Mouse (Mus musculus): Measurements from ENCODE around the gene Papss1. TPM values are rescaled to one million over a fixed set of nuclear protein-coding genes. Genes with fewer than 3 reads are reported as not detected.

Papss1 gene
- polyA plus RNA-seq, 1 experiment from 2014 or later, result 41.9 TPM

DNA sequence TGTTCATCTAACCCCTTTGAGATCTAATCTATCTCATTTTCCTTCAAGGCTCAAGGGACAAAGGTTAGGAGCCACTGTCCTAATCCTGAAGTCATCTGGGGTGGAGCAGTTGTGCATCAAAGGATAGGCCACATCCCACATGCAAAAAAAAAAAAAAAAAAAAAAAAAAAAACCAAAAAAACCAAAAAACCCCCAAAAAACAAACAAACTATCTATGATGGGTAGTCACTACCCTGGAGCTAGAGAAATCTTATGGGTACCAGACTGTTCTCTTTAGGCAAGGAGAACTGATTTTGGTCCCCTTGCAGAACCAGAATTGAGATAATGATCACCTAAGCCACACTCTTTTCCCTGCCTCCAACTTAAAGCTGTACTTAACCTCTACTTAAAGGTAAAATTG, 3.0 kb upstream of the Papss1 start:
- no peak overlapping the region for H3K9ac ChIP-seq (ENCODE audit: low read length)
- no peak overlapping the region for H3K4me3 ChIP-seq (ENCODE audit: control insufficient read depth in 1 of 2, insufficient read depth in 1 of 2, low read depth in 1 of 2, low read length in 2 of 2)
- no peaks in the 10 kb centered on the region for H3K27me3 ChIP-seq (ENCODE audit: control insufficient read depth, insufficient read depth, low read length)
- H3K4me1 ChIP-seq (ENCODE audit: control insufficient read depth in 2 of 2, insufficient read depth in 2 of 2, low read length in 2 of 2), result peaks cover 10 to 18% of the 10 kb centered on the region in 2 experiments
- H3K27ac ChIP-seq (replicated peaks in 1 of 2; ENCODE audit: control insufficient read depth in 1 of 2, insufficient read depth in 1 of 2, low read depth in 2 of 2, low read length in 2 of 2), result no peak overlapping the region
- ATAC-seq (ENCODE audit: insufficient number of reproducible peaks, insufficient read depth, low FRiP score, low read depth), result no peak
- no peaks in the 10 kb centered on the region for H3K36me3 ChIP-seq (ENCODE audit: control insufficient read depth, insufficient read depth, low read length)
- no peaks in the 10 kb centered on the region for H3K9me3 ChIP-seq (ENCODE audit: control insufficient read depth, low read length)
- no peak overlapping the region for H3K4me2 ChIP-seq (ENCODE audit: low read length)

DNA sequence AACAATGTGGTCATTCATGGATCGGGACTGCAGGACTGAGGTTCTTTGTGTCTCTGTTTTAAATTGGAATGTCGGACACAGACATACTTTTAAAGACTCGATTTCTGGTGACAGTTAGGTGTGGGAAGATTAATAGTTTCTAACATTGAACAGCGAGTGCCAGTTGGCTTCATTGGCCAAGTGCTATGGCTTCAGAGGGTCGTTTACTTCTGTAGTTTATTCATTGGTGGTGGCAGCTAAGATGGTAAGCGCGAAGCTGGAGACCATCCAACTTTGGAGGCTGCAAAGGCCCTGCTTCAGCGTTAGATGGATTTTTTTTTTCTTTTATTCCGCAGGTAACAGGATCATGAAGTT, 666 bp downstream of the Papss1 start:
- Histone ChIP-seq H3K27me3 (ENCODE audit: control insufficient read depth, insufficient read depth, low read length) (no peaks in the 10 kb centered on the region), H3K4me3 (ENCODE audit: control insufficient read depth in 1 of 2, insufficient read depth in 1 of 2, low read depth in 1 of 2, low read length in 2 of 2) (peak overlapping the region; percentile 68 to 90), H3K36me3 (ENCODE audit: control insufficient read depth, insufficient read depth, low read length) (no peaks in the 10 kb centered on the region), H3K27ac (replicated peaks in 1 of 2; ENCODE audit: control insufficient read depth in 1 of 2, insufficient read depth in 1 of 2, low read depth in 2 of 2, low read length in 2 of 2) (peak overlapping the region; percentile 87 to 89), H3K4me2 (ENCODE audit: low read length) (peak overlapping the region; percentile 70), H3K9ac (ENCODE audit: low read length) (peak overlapping the region; percentile 84), H3K9me3 (ENCODE audit: control insufficient read depth, low read length) (no peaks in the 10 kb centered on the region), H3K4me1 (ENCODE audit: control insufficient read depth in 2 of 2, insufficient read depth in 2 of 2, low read length in 2 of 2) (peaks cover 10 to 18% of the 10 kb centered on the region in 2 experiments)
- 2% methylated on average over 9 of the region's 9 CpGs for WGBS
- ATAC-seq (ENCODE audit: insufficient number of reproducible peaks, insufficient read depth, low FRiP score, low read depth), result no peak

DNA sequence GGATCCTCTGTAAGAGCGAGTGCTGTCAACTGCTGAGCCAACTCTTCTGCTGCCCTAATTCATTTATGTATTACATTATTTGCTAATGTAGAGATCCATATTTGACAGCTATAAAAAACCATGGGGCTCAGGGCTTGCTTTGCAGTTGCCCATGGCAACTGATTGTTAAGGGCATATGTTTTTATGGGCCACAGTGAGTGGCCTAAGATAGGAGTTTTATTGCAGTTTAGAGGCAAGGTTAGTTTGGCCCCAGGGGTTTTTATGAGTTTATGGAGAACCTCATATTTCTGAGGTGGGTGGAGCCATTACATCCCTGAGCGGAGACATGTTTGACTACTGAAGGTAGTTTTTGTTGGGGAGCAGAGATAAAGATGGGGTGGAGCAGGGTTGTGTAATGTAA, 1.7 kb downstream of the Papss1 start:
- 88% methylated on average over 2 of the region's 2 CpGs for WGBS
- no peak overlapping the region for H3K9ac ChIP-seq (ENCODE audit: low read length)

DNA sequence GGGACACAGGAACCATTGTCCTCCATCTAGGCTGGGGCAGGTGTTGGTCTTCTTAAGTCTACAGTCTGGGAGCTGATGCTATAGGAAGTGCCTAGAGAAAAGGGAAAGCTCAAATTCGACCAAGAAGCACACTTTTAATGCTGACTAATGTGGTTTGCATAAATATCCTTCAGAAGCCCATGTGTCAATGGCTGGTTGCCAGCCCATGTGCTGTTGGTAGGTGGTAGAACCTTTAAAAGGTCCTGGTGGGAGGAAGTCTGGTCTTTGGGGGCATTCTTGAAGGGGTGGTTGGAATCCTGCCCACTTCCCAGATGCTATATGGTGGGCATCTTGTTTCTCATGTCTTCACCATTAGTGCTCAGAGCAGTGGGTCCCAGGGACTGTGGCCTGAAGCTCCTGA, 5.9 kb downstream of the Papss1 start:
- H3K27ac ChIP-seq (replicated peaks in 1 of 2; ENCODE audit: control insufficient read depth in 1 of 2, insufficient read depth in 1 of 2, low read depth in 2 of 2, low read length in 2 of 2), result no peak overlapping the region
- no peaks in the 10 kb centered on the region for H3K9me3 ChIP-seq (ENCODE audit: control insufficient read depth, low read length)
- H3K4me1 ChIP-seq (ENCODE audit: control insufficient read depth in 2 of 2, insufficient read depth in 2 of 2, low read length in 2 of 2), result peaks cover 4 to 10% of the 10 kb centered on the region in 2 experiments
- no peaks in the 10 kb centered on the region for H3K36me3 ChIP-seq (ENCODE audit: control insufficient read depth, insufficient read depth, low read length)
- no peak for ATAC-seq (ENCODE audit: insufficient number of reproducible peaks, insufficient read depth, low FRiP score, low read depth)
- no peaks in the 10 kb centered on the region for H3K27me3 ChIP-seq (ENCODE audit: control insufficient read depth, insufficient read depth, low read length)
- WGBS, result 69% methylated on average over 1 of the region's 1 CpGs
- no peak overlapping the region for H3K4me3 ChIP-seq (ENCODE audit: control insufficient read depth in 1 of 2, insufficient read depth in 1 of 2, low read depth in 1 of 2, low read length in 2 of 2)
- no peak overlapping the region for H3K4me2 ChIP-seq (ENCODE audit: low read length)
- H3K9ac ChIP-seq (ENCODE audit: low read length), result no peak overlapping the region

More for the DNA sequence above, 1.7 kb downstream of the Papss1 start:
- H3K4me2 ChIP-seq (ENCODE audit: low read length), result peak overlapping the region; percentile 70
- no peaks in the 10 kb centered on the region for H3K27me3 ChIP-seq (ENCODE audit: control insufficient read depth, insufficient read depth, low read length)
- H3K36me3 ChIP-seq (ENCODE audit: control insufficient read depth, insufficient read depth, low read length), result no peaks in the 10 kb centered on the region
- no peak overlapping the region; a peak in 1 of 4 replicates for H3K4me3 ChIP-seq (ENCODE audit: control insufficient read depth in 1 of 2, insufficient read depth in 1 of 2, low read depth in 1 of 2, low read length in 2 of 2)
- peaks cover 10 to 18% of the 10 kb centered on the region in 2 experiments for H3K4me1 ChIP-seq (ENCODE audit: control insufficient read depth in 2 of 2, insufficient read depth in 2 of 2, low read length in 2 of 2)
- no peaks in the 10 kb centered on the region for H3K9me3 ChIP-seq (ENCODE audit: control insufficient read depth, low read length)
- no peak for ATAC-seq (ENCODE audit: insufficient number of reproducible peaks, insufficient read depth, low FRiP score, low read depth)
- H3K27ac ChIP-seq (replicated peaks in 1 of 2; ENCODE audit: control insufficient read depth in 1 of 2, insufficient read depth in 1 of 2, low read depth in 2 of 2, low read length in 2 of 2), result no peak overlapping the region

DNA sequence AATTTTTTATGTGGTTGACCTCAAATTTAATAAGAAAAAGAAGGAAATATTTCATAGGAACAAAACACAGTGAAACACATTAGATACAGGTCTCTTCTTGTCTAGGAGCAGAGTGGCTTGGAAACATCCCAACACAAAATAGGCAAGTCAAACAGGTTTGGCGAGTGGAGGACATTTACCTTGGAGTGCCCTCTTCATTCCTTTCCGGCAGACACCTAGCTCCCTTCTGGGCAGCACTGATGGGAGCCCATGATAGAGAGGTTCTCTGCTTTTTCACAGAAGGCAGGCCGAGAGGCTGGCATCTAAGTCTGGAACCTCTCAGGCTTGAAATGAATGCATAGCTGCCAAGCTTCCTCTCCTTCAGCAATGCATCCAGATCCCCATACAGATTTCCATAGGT, 9.0 kb downstream of the Papss1 start:
- Histone ChIP-seq H3K9ac (ENCODE audit: low read length) (no peak overlapping the region), H3K9me3 (ENCODE audit: control insufficient read depth, low read length) (no peaks in the 10 kb centered on the region), H3K36me3 (ENCODE audit: control insufficient read depth, insufficient read depth, low read length) (no peaks in the 10 kb centered on the region), H3K4me2 (ENCODE audit: low read length) (no peak overlapping the region), H3K4me3 (ENCODE audit: control insufficient read depth in 1 of 2, insufficient read depth in 1 of 2, low read depth in 1 of 2, low read length in 2 of 2) (no peak overlapping the region), H3K4me1 (ENCODE audit: control insufficient read depth in 2 of 2, insufficient read depth in 2 of 2, low read length in 2 of 2) (no peaks in the 10 kb centered on the region), H3K27ac (replicated peaks in 1 of 2; ENCODE audit: control insufficient read depth in 1 of 2, insufficient read depth in 1 of 2, low read depth in 2 of 2, low read length in 2 of 2) (no peak overlapping the region), H3K27me3 (ENCODE audit: control insufficient read depth, insufficient read depth, low read length) (no peaks in the 10 kb centered on the region)
- 68% methylated on average over 3 of the region's 3 CpGs for WGBS
- no peak for ATAC-seq (ENCODE audit: insufficient number of reproducible peaks, insufficient read depth, low FRiP score, low read depth)

DNA sequence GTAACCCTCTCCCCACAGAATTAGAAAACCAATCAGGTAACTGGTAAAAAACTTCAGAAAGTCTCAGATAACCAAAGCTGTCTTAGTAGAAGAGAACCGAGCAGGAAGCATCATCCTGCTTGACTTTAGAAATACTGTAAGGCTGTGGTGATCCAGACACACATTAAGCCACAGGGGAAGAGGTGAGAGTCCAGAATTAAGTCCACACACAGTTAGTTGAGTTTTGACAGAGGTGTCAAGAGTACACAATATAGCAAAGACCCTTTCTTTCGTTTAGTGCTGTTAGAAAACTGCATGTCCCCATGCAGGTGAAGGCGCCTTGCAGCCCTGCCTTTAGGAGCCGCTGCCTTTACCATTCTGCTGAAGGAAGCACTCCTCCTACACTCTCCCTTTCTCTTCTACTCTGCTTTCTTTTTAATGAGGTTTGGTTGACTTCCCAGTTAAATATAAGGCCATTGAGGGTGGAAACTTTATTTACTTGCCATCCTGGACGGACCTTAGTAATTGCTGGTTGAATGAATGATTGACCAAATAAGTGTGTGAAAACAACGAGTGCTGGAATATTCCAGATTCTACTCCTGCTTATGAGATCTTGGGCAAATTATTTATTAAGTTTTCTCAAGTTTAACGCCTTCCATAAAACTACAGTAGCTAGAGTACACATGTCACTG, 14.0 kb downstream of the Papss1 start:
- WGBS, result 91% methylated on average over 7 of the region's 7 CpGs
- Histone ChIP-seq H3K4me2 (ENCODE audit: low read length) (no peak overlapping the region), H3K4me1 (ENCODE audit: control insufficient read depth in 2 of 2, insufficient read depth in 2 of 2, low read length in 2 of 2) (no peaks in the 10 kb centered on the region), H3K27me3 (ENCODE audit: control insufficient read depth, insufficient read depth, low read length) (no peaks in the 10 kb centered on the region), H3K9ac (ENCODE audit: low read length) (no peak overlapping the region), H3K36me3 (ENCODE audit: control insufficient read depth, insufficient read depth, low read length) (peaks cover 40% of the 10 kb centered on the region), H3K9me3 (ENCODE audit: control insufficient read depth, low read length) (no peaks in the 10 kb centered on the region), H3K4me3 (ENCODE audit: control insufficient read depth in 1 of 2, insufficient read depth in 1 of 2, low read depth in 1 of 2, low read length in 2 of 2) (no peak overlapping the region), H3K27ac (replicated peaks in 1 of 2; ENCODE audit: control insufficient read depth in 1 of 2, insufficient read depth in 1 of 2, low read depth in 2 of 2, low read length in 2 of 2) (no peak overlapping the region)
- ATAC-seq (ENCODE audit: insufficient number of reproducible peaks, insufficient read depth, low FRiP score, low read depth), result no peak

DNA sequence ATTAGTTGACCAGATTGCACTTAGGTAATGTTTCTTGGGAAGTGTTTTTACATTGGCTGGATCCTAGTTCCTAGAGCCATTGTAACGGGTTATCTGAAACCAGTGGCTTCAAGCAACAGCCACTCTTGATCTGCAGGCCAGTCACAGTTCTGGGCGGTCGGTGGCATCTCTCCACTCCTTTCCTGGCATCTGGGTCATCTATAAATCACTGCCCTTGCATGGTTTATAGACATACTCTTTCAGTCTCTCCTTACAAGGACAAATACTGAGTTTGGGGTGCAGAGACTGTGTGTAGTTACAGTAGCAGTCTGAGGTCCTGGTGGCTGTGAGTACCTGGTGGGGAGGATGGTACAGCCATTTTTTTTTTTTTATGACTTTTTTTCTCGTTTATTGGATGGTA, 15.5 kb downstream of the Papss1 start:
- 87% methylated on average over 4 of the region's 4 CpGs for WGBS
- H3K27me3 ChIP-seq (ENCODE audit: control insufficient read depth, insufficient read depth, low read length), result no peaks in the 10 kb centered on the region
- H3K9ac ChIP-seq (ENCODE audit: low read length), result no peak overlapping the region
- no peak overlapping the region for H3K4me3 ChIP-seq (ENCODE audit: control insufficient read depth in 1 of 2, insufficient read depth in 1 of 2, low read depth in 1 of 2, low read length in 2 of 2)
- no peaks in the 10 kb centered on the region for H3K4me1 ChIP-seq (ENCODE audit: control insufficient read depth in 2 of 2, insufficient read depth in 2 of 2, low read length in 2 of 2)
- H3K36me3 ChIP-seq (ENCODE audit: control insufficient read depth, insufficient read depth, low read length), result peaks cover 55% of the 10 kb centered on the region
- H3K9me3 ChIP-seq (ENCODE audit: control insufficient read depth, low read length), result no peaks in the 10 kb centered on the region
- H3K4me2 ChIP-seq (ENCODE audit: low read length), result no peak overlapping the region
- no peak for ATAC-seq (ENCODE audit: insufficient number of reproducible peaks, insufficient read depth, low FRiP score, low read depth)
- H3K27ac ChIP-seq (replicated peaks in 1 of 2; ENCODE audit: control insufficient read depth in 1 of 2, insufficient read depth in 1 of 2, low read depth in 2 of 2, low read length in 2 of 2), result no peak overlapping the region

DNA sequence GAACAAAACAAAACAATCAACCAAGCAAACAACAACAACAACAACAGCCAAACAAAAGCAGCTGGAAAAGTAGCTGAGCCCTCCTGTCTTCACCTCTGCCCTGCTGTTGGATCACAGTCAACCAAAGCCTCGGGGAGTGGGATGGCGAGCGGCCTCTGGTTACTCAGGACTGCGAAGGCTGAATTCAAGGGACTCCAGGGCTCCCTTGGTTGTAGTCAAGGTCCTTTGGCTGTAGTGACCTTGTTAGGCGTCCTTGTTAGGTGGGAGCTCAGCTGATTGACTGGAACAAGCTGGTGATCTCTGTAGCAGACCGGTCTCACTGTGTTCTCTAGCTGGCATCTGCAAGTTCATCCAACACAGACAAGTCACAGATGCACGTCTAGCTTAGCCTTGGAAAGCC, 16.5 kb downstream of the Papss1 start:
- WGBS, result 68% methylated on average over 7 of the region's 7 CpGs
- H3K36me3 ChIP-seq (ENCODE audit: control insufficient read depth, insufficient read depth, low read length), result peaks cover 64% of the 10 kb centered on the region
- no peaks in the 10 kb centered on the region for H3K27me3 ChIP-seq (ENCODE audit: control insufficient read depth, insufficient read depth, low read length)
- H3K4me2 ChIP-seq (ENCODE audit: low read length), result no peak overlapping the region
- H3K9me3 ChIP-seq (ENCODE audit: control insufficient read depth, low read length), result no peaks in the 10 kb centered on the region
- no peaks in the 10 kb centered on the region for H3K4me1 ChIP-seq (ENCODE audit: control insufficient read depth in 2 of 2, insufficient read depth in 2 of 2, low read length in 2 of 2)
- no peak overlapping the region for H3K4me3 ChIP-seq (ENCODE audit: control insufficient read depth in 1 of 2, insufficient read depth in 1 of 2, low read depth in 1 of 2, low read length in 2 of 2)
- no peak overlapping the region for H3K9ac ChIP-seq (ENCODE audit: low read length)
- H3K27ac ChIP-seq (replicated peaks in 1 of 2; ENCODE audit: control insufficient read depth in 1 of 2, insufficient read depth in 1 of 2, low read depth in 2 of 2, low read length in 2 of 2), result no peak overlapping the region
- ATAC-seq (ENCODE audit: insufficient number of reproducible peaks, insufficient read depth, low FRiP score, low read depth), result no peak
